Mouse (Mus musculus) lung, embryonic 14.5 days (tissue): Measurements from ENCODE around the gene Cpeb4. TPM values are rescaled to one million over a fixed set of nuclear protein-coding genes. Genes with fewer than 3 reads are reported as not detected.

Experiments used
- ATAC-seq: fragments of 200-750 bp; cut with Nextera tagmentation; 2 replicates; pipeline ENCODE4 v1.8.0; 2017; ENCODE audit warnings: mild to moderate bottlenecking, moderate TSS enrichment, moderate library complexity; ENCODE audit not compliant: insufficient read depth
- DNase-seq: peaks from one replicate; pipeline ENCODE4 v3.0.0-alpha.2; 2015
- H3K27ac ChIP-seq: fragments of 300-500 bp; sonication (generic); 2 replicates; pipeline ENCODE4 v1.5.1; 2014; ENCODE audit warnings: low read depth, mild to moderate bottlenecking, moderate library complexity
- H3K27me3 ChIP-seq: fragments of 300-500 bp; sonication (generic); 2 replicates; pipeline ENCODE4 v1.6.1; 2014; ENCODE audit warnings: low read length, control low read depth; ENCODE audit not compliant: insufficient read depth
- H3K36me3 ChIP-seq: fragments of 300-500 bp; sonication (generic); 2 replicates; pipeline ENCODE4 v1.6.1; 2014; ENCODE audit warnings: control low read depth; ENCODE audit not compliant: insufficient read depth
- H3K4me1 ChIP-seq: fragments of 300-500 bp; sonication (generic); 2 replicates; pipeline ENCODE4 v1.6.1; 2014; ENCODE audit warnings: antibody characterized with exemption, control low read depth; ENCODE audit not compliant: insufficient read depth
- H3K4me2 ChIP-seq: fragments of 300-500 bp; sonication (generic); 2 replicates; pipeline ENCODE4 v1.6.1; 2014; ENCODE audit warnings: mild to moderate bottlenecking
- H3K4me3 ChIP-seq: fragments of 300-500 bp; sonication (generic); 2 replicates; pipeline ENCODE4 v1.5.1; 2014; ENCODE audit warnings: low read depth, low read length
- H3K9ac ChIP-seq: fragments of 300-500 bp; sonication (generic); 2 replicates; pipeline ENCODE4 v1.6.1; 2014
- H3K9me3 ChIP-seq: fragments of 300-500 bp; sonication (generic); 2 replicates; pipeline ENCODE4 v1.6.1; 2016; ENCODE audit warnings: low read depth, low read length, control low read depth
- CTCF ChIP-seq: IDR thresholded peaks from 2 replicates; pipeline ENCODE4 v1.5.1; 2016; ENCODE audit warnings: antibody characterized with exemption, low read depth
- WGBS: fragments of 180-500 bp; shearing (Covaris S2); extraction: QIAGEN DNeasy Blood & Tissue Kit; methylation state at CpG from one replicate; pipeline ENCODE4 v1.1.7; 2014; 5-methylcytosine and 5-hydroxymethylcytosine counted together
- polyA plus RNA-seq: library from polyadenylated mRNA; unstranded; fragments of >200 nt; fragmentation: Nextera tagmentation; extraction: Ambion mirVana; gene quantifications from 2 replicates; pipeline ENCODE4 v1.2.1, GENCODE M21; 2014

Cpeb4 gene
- polyA plus RNA-seq, 1 experiment from 2014 or later = 5.1 TPM

- no peaks in the 10 kb centered on the region for H3K9me3 ChIP-seq
- no peaks in the 10 kb centered on the region for H3K36me3 ChIP-seq
- 0 out of 2 replicates have a peak, but pooled peaks cover 14% of the 10 kb centered on the region for H3K4me1 ChIP-seq
- no peaks in the 10 kb centered on the region for H3K27me3 ChIP-seq
- peak overlapping the region; percentile 63 for H3K4me2 ChIP-seq
- H3K4me3 ChIP-seq = peak overlapping the region; percentile 21
- ATAC-seq = no peak
- no peak for TF ChIP-seq CTCF
- no peak overlapping the region for H3K9ac ChIP-seq
- DNase-seq = no peak
- 41% methylated on average over 2 of the region's 2 CpGs for WGBS
- no peak overlapping the region for H3K27ac ChIP-seq
These were observed 2.1 kb downstream of the Cpeb4 start for GRCm38 (mm10) chr11:31874071-31874470.

- Histone ChIP-seq H3K9ac (no peak overlapping the region), H3K27ac (no peak overlapping the region), H3K9me3 (no peaks in the 10 kb centered on the region), H3K4me2 (no peak overlapping the region), H3K4me3 (no peak overlapping the region), H3K27me3 (no peaks in the 10 kb centered on the region), H3K36me3 (no peaks in the 10 kb centered on the region), H3K4me1 (no peaks in the 10 kb centered on the region)
- DNase-seq = no peak
- TF ChIP-seq CTCF = no peak
- ATAC-seq = no peak
- 73% methylated on average over 1 of the region's 1 CpGs for WGBS
These were observed 11.7 kb downstream of the Cpeb4 start for GRCm38 (mm10) chr11:31883671-31884070.

- no peak overlapping the region for H3K27ac ChIP-seq
- ATAC-seq (no peak), DNase-seq (no peak)
- H3K36me3 ChIP-seq = 0 out of 2 replicates have a peak, but pooled peaks cover 1% of the 10 kb centered on the region
- H3K4me3 ChIP-seq = no peak overlapping the region
- H3K27me3 ChIP-seq = no peaks in the 10 kb centered on the region
- H3K9me3 ChIP-seq = no peaks in the 10 kb centered on the region
- 59% methylated on average over 1 of the region's 1 CpGs for WGBS
- H3K4me1 ChIP-seq = no peaks in the 10 kb centered on the region
- no peak for TF ChIP-seq CTCF
- H3K4me2 ChIP-seq = no peak overlapping the region
- H3K9ac ChIP-seq = no peak overlapping the region
These were observed 13.8 kb downstream of the Cpeb4 start for GRCm38 (mm10) chr11:31885765-31886164.

GRCm38 (mm10) chr11:31888229-31888628 is 16.2 kb downstream of the Cpeb4 start:
- Histone ChIP-seq H3K36me3 (0 out of 2 replicates have a peak, but pooled peaks cover 2% of the 10 kb centered on the region), H3K4me1 (no peaks in the 10 kb centered on the region), H3K4me2 (no peak overlapping the region), H3K9ac (no peak overlapping the region), H3K27me3 (no peaks in the 10 kb centered on the region), H3K27ac (no peak overlapping the region), H3K4me3 (no peak overlapping the region), H3K9me3 (no peaks in the 10 kb centered on the region)
- ATAC-seq (no peak), DNase-seq (no peak)
- no peak for TF ChIP-seq CTCF
- 67% methylated on average over 1 of the region's 1 CpGs for WGBS

GRCm38 (mm10) chr11:31892152-31892551 is 20.1 kb downstream of the Cpeb4 start:
- DNase-seq = no peak
- no peak overlapping the region for H3K4me3 ChIP-seq
- H3K9me3 ChIP-seq = no peaks in the 10 kb centered on the region
- TF ChIP-seq CTCF = no peak
- H3K4me1 ChIP-seq = no peaks in the 10 kb centered on the region
- no peak overlapping the region for H3K27ac ChIP-seq
- H3K9ac ChIP-seq = no peak overlapping the region
- 0 out of 2 replicates have a peak, but pooled peaks cover 2% of the 10 kb centered on the region for H3K36me3 ChIP-seq
- H3K4me2 ChIP-seq = no peak overlapping the region
- no peaks in the 10 kb centered on the region for H3K27me3 ChIP-seq
- WGBS = 39% methylated on average over 3 of the region's 3 CpGs
- ATAC-seq = no peak

- WGBS = 71% methylated on average over 2 of the region's 2 CpGs
These were observed 21.6 kb downstream of the Cpeb4 start for GRCm38 (mm10) chr11:31893639-31894038.

GRCm38 (mm10) chr11:31896065-31896792 is 24.2 kb downstream of the Cpeb4 start:
- WGBS = 76% methylated on average over 4 of the region's 4 CpGs
- TF ChIP-seq CTCF = no peak
- ATAC-seq = no peak
- Histone ChIP-seq H3K36me3 (no peaks in the 10 kb centered on the region), H3K27me3 (no peaks in the 10 kb centered on the region), H3K4me3 (no peak overlapping the region), H3K9ac (no peak overlapping the region), H3K4me1 (no peaks in the 10 kb centered on the region), H3K9me3 (no peaks in the 10 kb centered on the region), H3K27ac (no peak overlapping the region), H3K4me2 (no peak overlapping the region)
- no peak for DNase-seq

More at GRCm38 (mm10) chr11:31893639-31894038, 21.6 kb downstream of the Cpeb4 start:
- Histone ChIP-seq H3K9ac (no peak overlapping the region), H3K9me3 (no peaks in the 10 kb centered on the region), H3K4me3 (no peak overlapping the region), H3K36me3 (0 out of 2 replicates have a peak, but pooled peaks cover 2% of the 10 kb centered on the region), H3K27me3 (no peaks in the 10 kb centered on the region), H3K27ac (no peak overlapping the region), H3K4me1 (no peaks in the 10 kb centered on the region), H3K4me2 (no peak overlapping the region)
- TF ChIP-seq CTCF = no peak
- DNase-seq (no peak), ATAC-seq (no peak)
